Mouse (Mus musculus) CH12.LX (cell line): ENCODE measurements around the gene Ccdc24. TPM values are rescaled to one million over a fixed set of nuclear protein-coding genes. Genes with fewer than 3 reads are reported as not detected.

Experiments
- DNase-seq: peaks from one replicate; pipeline ENCODE4 v3.0.0-alpha.2; 2013; ENCODE audit errors: extremely low read depth
- H3K27ac ChIP-seq: 2 replicates; pipeline ENCODE4 v1.5.1; 2012; ENCODE audit warnings: low read depth, mild to moderate bottlenecking, control low read depth, moderate library complexity; ENCODE audit not compliant: insufficient read depth
- H3K27me3 ChIP-seq: replicated peaks from 2 replicates; pipeline ENCODE3; 2012; ENCODE audit warnings: inconsistent platforms
- H3K36me3 ChIP-seq, 2 experiments: replicated peaks in 1 of 2; 2 replicates each; pipeline versions ENCODE3 to v1.6.1; 2012; ENCODE audit warnings: inconsistent platforms in 1 of 2, low read length in 1 of 2, mild to moderate bottlenecking in 1 of 2, mixed read lengths in 1 of 2, moderate library complexity in 1 of 2; ENCODE audit not compliant: control insufficient read depth in 1 of 2, insufficient read depth in 1 of 2
- H3K4me1 ChIP-seq, 2 experiments: 2 replicates each; pipeline ENCODE4 v1.6.1; 2012; ENCODE audit warnings: inconsistent platforms in 1 of 2, moderate library complexity in 1 of 2; ENCODE audit not compliant: insufficient read depth in 2 of 2, control insufficient read depth in 1 of 2
- H3K4me2 ChIP-seq: 2 replicates; pipeline ENCODE4 v1.6.1; 2012; ENCODE audit warnings: low read depth, mild to moderate bottlenecking, control low read depth; ENCODE audit not compliant: poor library complexity, insufficient read depth, severe bottlenecking
- H3K4me3 ChIP-seq, 3 experiments: fragments of 150-350 bp in 1 of 3; sonication (generic) in 1 of 3; replicated peaks in 1 of 3; 2 replicates each; pipeline versions ENCODE3 to v1.5.1; 2011 to 2012; ENCODE audit warnings: low read depth in 2 of 3, low read length in 2 of 3, mild to moderate bottlenecking in 2 of 3, moderate library complexity in 2 of 3, control low read depth in 1 of 3, improper control_type of control experiment in 1 of 3, inconsistent platforms in 1 of 3, mixed read lengths in 1 of 3; ENCODE audit not compliant: poor library complexity in 1 of 3
- H3K79me2 ChIP-seq: replicated peaks from 2 replicates; pipeline ENCODE4 v1.6.1; 2012; ENCODE audit warnings: mild to moderate bottlenecking, moderate library complexity; ENCODE audit not compliant: control insufficient read depth, poor library complexity, insufficient read depth, severe bottlenecking; ENCODE audit errors: extremely low read depth
- H3K9ac ChIP-seq: 2 replicates; pipeline ENCODE4 v1.6.1; 2012; ENCODE audit warnings: low read depth, mild to moderate bottlenecking, control low read depth, moderate library complexity; ENCODE audit not compliant: insufficient read depth
- H3K9me3 ChIP-seq: replicated peaks from 2 replicates; pipeline ENCODE3; 2012; ENCODE audit warnings: low read length, inconsistent platforms, mixed read lengths
- BHLHE40 ChIP-seq: IDR thresholded peaks from 2 replicates; pipeline ENCODE4 v1.6.1; 2011; ENCODE audit warnings: mild to moderate bottlenecking, low read depth, low read length, improper control_type of control experiment
- CHD2 ChIP-seq: IDR thresholded peaks from 2 replicates; pipeline ENCODE4 v1.6.1; 2011; ENCODE audit warnings: low read length, improper control_type of control experiment
- ETS1 ChIP-seq: conservative IDR thresholded peaks from 2 replicates; pipeline ENCODE4 v1.6.1; 2012; ENCODE audit warnings: low read depth, mild to moderate bottlenecking, inconsistent platforms, low read length, improper control_type of control experiment, moderate library complexity
- GABPA ChIP-seq: IDR thresholded peaks from 2 replicates; pipeline ENCODE4 v1.6.1; 2012; ENCODE audit warnings: low read depth, low read length, improper control_type of control experiment, inconsistent platforms; ENCODE audit not compliant: insufficient replicate concordance
- MAZ ChIP-seq: IDR thresholded peaks from 2 replicates; pipeline ENCODE4 v1.6.1; 2012; ENCODE audit warnings: low read depth, mild to moderate bottlenecking, inconsistent platforms, low read length, improper control_type of control experiment, moderate library complexity
- NELFE ChIP-seq: IDR thresholded peaks from 2 replicates; pipeline ENCODE4 v1.6.1; 2011; ENCODE audit warnings: low read depth, low read length, improper control_type of control experiment
- NRF1 ChIP-seq: IDR thresholded peaks from 2 replicates; pipeline ENCODE4 v1.6.1; 2014; ENCODE audit warnings: low read depth, mild to moderate bottlenecking, inconsistent platforms, low read length, improper control_type of control experiment, moderate library complexity
- TBP ChIP-seq: conservative IDR thresholded peaks from 2 replicates; pipeline ENCODE4 v1.6.1; 2011; ENCODE audit warnings: low read depth, low read length, improper control_type of control experiment
- TCF12 ChIP-seq: IDR thresholded peaks from 2 replicates; pipeline ENCODE4 v1.6.1; 2014; ENCODE audit warnings: low read depth, mild to moderate bottlenecking, inconsistent platforms, low read length, improper control_type of control experiment
- USF1 ChIP-seq: IDR thresholded peaks from 2 replicates; pipeline ENCODE4 v1.6.1; 2014; ENCODE audit warnings: low read depth, mild to moderate bottlenecking, inconsistent platforms, low read length, improper control_type of control experiment
- USF2 ChIP-seq: conservative IDR thresholded peaks from 2 replicates; pipeline ENCODE4 v1.6.1; 2011; ENCODE audit warnings: low read depth, low read length, improper control_type of control experiment
- ZKSCAN1 ChIP-seq: IDR thresholded peaks from 2 replicates; pipeline ENCODE4 v1.6.1; 2012; ENCODE audit warnings: low read depth, inconsistent platforms, low read length, improper control_type of control experiment, borderline replicate concordance
- ZNF384 ChIP-seq: IDR thresholded peaks from 2 replicates; pipeline ENCODE4 v1.6.1; 2012; ENCODE audit warnings: low read depth, low read length, improper control_type of control experiment, inconsistent platforms
- dilution Hi-C: fragments of 300-500 bp; cut with MboI; formaldehyde crosslinking; loops from 2 replicates; pipeline ENCODE4 v1.14.3; 2020; ENCODE audit warnings: low sequenced_read_pairs; ENCODE audit not compliant: extremely low pct_unique_long_range_greater_than_20kb, extremely low pct_ligation_motif_present
- in situ Hi-C: fragments of 300-500 bp; cut with MboI; formaldehyde crosslinking; loops from 3 replicates; pipeline ENCODE4 v1.14.3; 2019; ENCODE audit warnings: low sequenced_read_pairs, low pct_ligation_motif_present, low pct_unique_long_range_greater_than_20kb, mixed read lengths
- polyA plus RNA-seq: library from polyadenylated mRNA; unstranded; fragments of >175 nt; gene quantifications from 2 replicates; pipeline ENCODE4 v1.2.1, GENCODE M21; 2012; ENCODE audit warnings: low read depth; ENCODE audit not compliant: insufficient read length
- total RNA-seq, 2 experiments: library from RNA; depleted of rRNA; stranded (reverse); fragments of 300-350 nt in 1 of 2; fragments of >200 nt in 1 of 2; gene quantifications; 2 replicates each; pipeline ENCODE4 v1.2.3; 2012 to 2014

Ccdc24 gene
- total and polyA plus RNA-seq, 3 experiments, result 0.81 to 0.93 TPM; not detected in 1

DNA sequence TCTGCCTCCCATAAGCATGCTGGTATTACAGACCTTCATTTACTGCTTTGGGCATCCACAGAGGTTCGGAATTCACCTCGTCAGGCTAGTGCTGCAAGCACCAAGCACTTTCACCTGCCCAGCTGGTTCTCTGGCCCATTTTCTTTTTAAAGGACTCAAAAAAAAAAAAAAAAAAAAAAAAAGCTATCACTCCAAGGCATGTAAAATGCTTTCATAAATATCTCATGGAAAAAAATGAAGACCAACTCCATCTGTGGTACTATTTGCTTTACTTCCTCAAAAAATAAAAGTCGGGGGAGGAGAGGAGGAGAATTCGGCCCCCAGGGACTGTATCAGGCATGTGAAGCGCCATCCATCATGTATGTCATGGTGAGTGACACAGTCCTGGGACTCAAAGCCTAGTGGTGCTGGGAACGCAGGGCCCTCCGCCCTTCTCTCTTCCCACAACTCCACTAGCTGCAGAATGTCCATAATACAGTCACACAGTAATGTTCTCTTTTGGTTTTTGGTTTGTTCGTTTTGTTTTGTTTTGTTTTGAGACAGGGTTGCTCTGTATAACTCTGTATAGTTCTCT is 43.7 kb downstream of the Ccdc24 start:
- no peak overlapping the region for H3K9ac ChIP-seq
- peaks cover 0 to 19% of the 10 kb centered on the region in 2 experiments; a peak in 2 of 4 replicates for H3K4me1 ChIP-seq
- 0 out of 2 replicates have a peak overlapping the region, but pooled peaks have one; percentile 19 for H3K4me2 ChIP-seq
- peak; percentile 13 for DNase-seq
- H3K27ac ChIP-seq, result no peak overlapping the region
- H3K27me3 ChIP-seq, result peaks cover 8% of the 10 kb centered on the region
- H3K9me3 ChIP-seq, result no peaks in the 10 kb centered on the region
- TF ChIP-seq ZNF384 (peak; percentile 59; the same call in 1 of the 2 replicates), ETS1 (no peak)
- dilution Hi-C loops, result no loop called here
- no peaks in the 10 kb centered on the region for H3K36me3 ChIP-seq
- in situ Hi-C loops, result loop anchor here (25.0 kb wide), 1 partner anchor 259 kb away; no protein-coding TSS in a partner anchor
- no peak overlapping the region for H3K4me3 ChIP-seq
- no peaks in the 10 kb centered on the region for H3K79me2 ChIP-seq

DNA sequence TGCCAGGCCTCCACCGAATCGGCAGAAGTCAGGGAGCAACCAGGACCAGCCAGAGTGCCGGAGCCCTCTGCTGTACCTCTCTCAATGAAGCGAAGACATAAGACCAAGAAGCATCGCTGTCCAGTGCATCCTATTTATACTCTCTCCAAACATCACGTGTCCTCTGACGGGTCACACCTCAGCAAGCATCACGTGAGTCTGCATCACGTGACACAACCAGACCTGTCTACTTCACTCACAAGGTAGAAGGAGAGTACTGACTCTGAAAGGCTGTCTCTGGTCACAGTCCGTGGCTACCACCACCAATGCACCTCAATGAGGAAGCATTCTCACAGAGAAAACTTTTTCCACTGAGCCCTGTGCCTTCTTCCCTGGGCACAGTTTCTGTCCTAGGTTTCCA is 54.3 kb downstream of the Ccdc24 start:
- Histone ChIP-seq H3K36me3 (no peaks in the 10 kb centered on the region), H3K4me2 (no peak overlapping the region), H3K4me1 (0 out of 4 replicates have a peak, but pooled peaks cover 3 to 5% of the 10 kb centered on the region in 2 experiments)
- dilution Hi-C loops, result no loop called here
- no peak for DNase-seq
- peak; percentile 46 for TF ChIP-seq USF1
- no peak for TF ChIP-seq GABPA
- no peak for TF ChIP-seq TCF12
- peak; percentile 61 for TF ChIP-seq USF2
- TF ChIP-seq ZKSCAN1, result no peak
- TF ChIP-seq BHLHE40, result peak; percentile 69
- TF ChIP-seq NELFE, result no peak
- TF ChIP-seq, all 38 proteins: peak for 3
- Histone ChIP-seq H3K9me3 (peaks cover 5% of the 10 kb centered on the region), H3K4me3 (no peak overlapping the region), H3K27ac (no peak overlapping the region), H3K9ac (no peak overlapping the region), H3K27me3 (no peaks in the 10 kb centered on the region), H3K79me2 (no peaks in the 10 kb centered on the region)
- in situ Hi-C loops, result no loop called here

GRCm38 (mm10) chr4:117816776-117817175 is 55.6 kb downstream of the Ccdc24 start:
- H3K27ac ChIP-seq, result no peak overlapping the region
- peaks cover 1% of the 10 kb centered on the region for H3K27me3 ChIP-seq
- H3K4me3 ChIP-seq, result no peak overlapping the region
- peaks cover 5% of the 10 kb centered on the region for H3K9me3 ChIP-seq
- dilution Hi-C loops, result no loop called here
- no peak overlapping the region for H3K4me2 ChIP-seq
- no peaks in the 10 kb centered on the region for H3K79me2 ChIP-seq
- 0 out of 4 replicates have a peak, but pooled peaks cover 3 to 5% of the 10 kb centered on the region in 2 experiments for H3K4me1 ChIP-seq
- in situ Hi-C loops, result no loop called here
- H3K36me3 ChIP-seq, result no peaks in the 10 kb centered on the region
- no peak overlapping the region for H3K9ac ChIP-seq
- TF ChIP-seq CHD2 (no peak), MAZ (no peak), TBP (no peak), NRF1 (no peak)
- TF ChIP-seq, all 38 proteins: peak for 0
- DNase-seq, result no peak

Other genes starting within 250 kb of the Ccdc24 start
- gene Dmap1, start 190.3 kb downstream of the Ccdc24 start, total RNA-seq (2012; rRNA removed), result 39.3 and 42.2 TPM in 2 replicates
- 39.3 and 42.6 TPM in 2 replicates for gene Dmap1, start 190.3 kb downstream of the Ccdc24 start, total RNA-seq (2014; rRNA removed)
- gene Dmap1, start 190.3 kb downstream of the Ccdc24 start, polyA plus RNA-seq, result 43.4 and 44.5 TPM in 2 replicates
- 0.08 TPM in 1 of 2 replicates, not detected in the other for gene Gm12845, start 148.1 kb downstream of the Ccdc24 start, total RNA-seq (2012; rRNA removed)
- gene Gm12845, start 148.1 kb downstream of the Ccdc24 start, total RNA-seq (2014; rRNA removed), result not detected in 2 replicates
- gene Gm12845, start 148.1 kb downstream of the Ccdc24 start, polyA plus RNA-seq, result 0.17 TPM in 1 of 2 replicates, not detected in the other
- not detected in 2 replicates for gene Klf17, start 106.9 kb downstream of the Ccdc24 start, total RNA-seq (2012; rRNA removed)
- not detected in 2 replicates for gene Klf17, start 106.9 kb downstream of the Ccdc24 start, total RNA-seq (2014; rRNA removed)
- gene Klf17, start 106.9 kb downstream of the Ccdc24 start, polyA plus RNA-seq, result not detected in 2 replicates
- 3.9 and 15.6 TPM in 2 replicates for gene Slc6a9, start 38.1 kb downstream of the Ccdc24 start, total RNA-seq (2012; rRNA removed)
- gene Slc6a9, start 38.1 kb downstream of the Ccdc24 start, total RNA-seq (2014; rRNA removed), result 1.8 and 4.0 TPM in 2 replicates
- 7.8 and 9.1 TPM in 2 replicates for gene Slc6a9, start 38.1 kb downstream of the Ccdc24 start, polyA plus RNA-seq
- 0.25 and 0.29 TPM in 2 replicates for gene B4galt2, start 10.9 kb upstream of the Ccdc24 start, total RNA-seq (2012; rRNA removed)
- gene B4galt2, start 10.9 kb upstream of the Ccdc24 start, total RNA-seq (2014; rRNA removed), result not detected in 2 replicates
- 0.14 and 0.22 TPM in 2 replicates for gene B4galt2, start 10.9 kb upstream of the Ccdc24 start, polyA plus RNA-seq
- gene Atp6v0b, start 14.8 kb upstream of the Ccdc24 start, total RNA-seq (2012; rRNA removed), result 169 and 186 TPM in 2 replicates
- gene Atp6v0b, start 14.8 kb upstream of the Ccdc24 start, total RNA-seq (2014; rRNA removed), result 165 and 176 TPM in 2 replicates
- 189 and 202 TPM in 2 replicates for gene Atp6v0b, start 14.8 kb upstream of the Ccdc24 start, polyA plus RNA-seq
- 19.8 and 25.8 TPM in 2 replicates for gene Dph2, start 19.5 kb upstream of the Ccdc24 start, total RNA-seq (2012; rRNA removed)
- gene Dph2, start 19.5 kb upstream of the Ccdc24 start, total RNA-seq (2014; rRNA removed), result 20.9 and 21.5 TPM in 2 replicates
- gene Dph2, start 19.5 kb upstream of the Ccdc24 start, polyA plus RNA-seq, result 15.2 and 20.8 TPM in 2 replicates
- gene Ipo13, start 42.4 kb upstream of the Ccdc24 start, total RNA-seq (2012; rRNA removed), result 22.0 and 27.5 TPM in 2 replicates
- 5.9 and 7.4 TPM in 2 replicates for gene Ipo13, start 42.4 kb upstream of the Ccdc24 start, total RNA-seq (2014; rRNA removed)
- gene Ipo13, start 42.4 kb upstream of the Ccdc24 start, polyA plus RNA-seq, result 46.5 and 54.1 TPM in 2 replicates
- not detected in 2 replicates for gene Artn, start 57.2 kb upstream of the Ccdc24 start, total RNA-seq (2012; rRNA removed)
- not detected in 2 replicates for gene Artn, start 57.2 kb upstream of the Ccdc24 start, total RNA-seq (2014; rRNA removed)
- gene Artn, start 57.2 kb upstream of the Ccdc24 start, polyA plus RNA-seq, result not detected in 2 replicates